Mouse (Mus musculus): Measurements from ENCODE around the gene Fam13c.

GRCm38 (mm10) chr10:70521379-70521778, 81.1 kb downstream of the Fam13c start:
- TF ChIP-seq CTCF (conservative IDR thresholded peaks at IDR 0.05; ENCODE audit: low read length) (no peak), NANOG (IDR thresholded peaks at IDR 0.05; ENCODE audit: borderline replicate concordance, low read length) (no peak), POU5F1 (IDR thresholded peaks at IDR 0.05; ENCODE audit: borderline replicate concordance, low read length) (no peak)

Measured in E14TG2a.4 (cell line).